Mouse (Mus musculus): ENCODE data around the gene Troap.

- TF ChIP-seq CTCF (IDR thresholded peaks at IDR 0.05; ENCODE audit: control insufficient read depth, insufficient read depth, insufficient read length), result no peak
- no peak for TF ChIP-seq CEBPB (IDR thresholded peaks at IDR 0.05; ENCODE audit: low read depth)
- TF ChIP-seq MAX (IDR thresholded peaks at IDR 0.05), result no peak
- no peak for TF ChIP-seq MYOD1 (IDR thresholded peaks at IDR 0.05; ENCODE audit: control insufficient read depth, insufficient read length, low read depth)
- TF ChIP-seq USF1 (IDR thresholded peaks at IDR 0.05; ENCODE audit: low read depth), result no peak
- TF ChIP-seq MYOG (IDR thresholded peaks at IDR 0.05; ENCODE audit: control insufficient read depth, extremely low read depth, insufficient read length), result no peak
Observed at GRCm38 (mm10) chr15:99042334-99042733, 32.0 kb upstream of the Troap start.

Measured in C2C12 (cell line).